Mouse (Mus musculus): ENCODE data around the gene Atp8b5. TPM values are rescaled to one million over a fixed set of nuclear protein-coding genes. Genes with fewer than 3 reads are reported as not detected.

The Atp8b5 gene
- polyA plus RNA-seq, 1 experiment from 2014 or later = 0.90 TPM

DNA sequence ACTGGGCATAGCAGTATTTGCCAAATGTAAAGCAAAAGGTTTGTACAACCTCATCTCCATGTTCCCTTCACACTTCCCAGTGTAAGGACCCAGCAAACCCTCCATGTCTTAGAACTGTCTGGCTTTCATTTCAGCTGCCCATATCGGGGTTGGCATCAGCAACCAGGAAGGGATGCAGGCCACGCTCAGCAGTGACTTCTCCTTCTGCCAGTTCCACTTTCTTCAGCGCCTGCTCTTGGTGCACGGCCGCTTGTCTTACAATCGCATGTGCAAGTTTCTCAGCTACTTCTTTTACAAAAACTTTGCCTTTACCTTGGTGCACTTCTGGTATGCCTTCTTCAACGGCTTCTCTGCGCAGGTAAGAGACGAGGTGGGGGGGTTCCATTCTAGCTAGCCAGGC lies 100.8 kb downstream of the Atp8b5 start:
- no peaks in the 10 kb centered on the region for H3K9me3 ChIP-seq (replicated peaks; ENCODE audit: control insufficient read depth, low read length, poor library complexity, severe bottlenecking)
- no peak overlapping the region for H3K4me3 ChIP-seq (ENCODE audit: low read depth, low read length)
- no peak overlapping the region for H3K9ac ChIP-seq (ENCODE audit: low read depth, low read length)
- no peaks in the 10 kb centered on the region for H3K4me1 ChIP-seq (ENCODE audit: control insufficient read depth, insufficient read depth, low read length)
- 93% methylated on average over 9 of the region's 9 CpGs for WGBS
- H3K36me3 ChIP-seq (ENCODE audit: control insufficient read depth, insufficient read depth, low read length) = no peaks in the 10 kb centered on the region
- H3K27me3 ChIP-seq (ENCODE audit: control insufficient read depth, insufficient read depth, low read depth, low read length) = no peaks in the 10 kb centered on the region
- H3K27ac ChIP-seq (ENCODE audit: low read length) = no peak overlapping the region
- H3K4me2 ChIP-seq (ENCODE audit: low read length) = no peak overlapping the region
- no peak for ATAC-seq

DNA sequence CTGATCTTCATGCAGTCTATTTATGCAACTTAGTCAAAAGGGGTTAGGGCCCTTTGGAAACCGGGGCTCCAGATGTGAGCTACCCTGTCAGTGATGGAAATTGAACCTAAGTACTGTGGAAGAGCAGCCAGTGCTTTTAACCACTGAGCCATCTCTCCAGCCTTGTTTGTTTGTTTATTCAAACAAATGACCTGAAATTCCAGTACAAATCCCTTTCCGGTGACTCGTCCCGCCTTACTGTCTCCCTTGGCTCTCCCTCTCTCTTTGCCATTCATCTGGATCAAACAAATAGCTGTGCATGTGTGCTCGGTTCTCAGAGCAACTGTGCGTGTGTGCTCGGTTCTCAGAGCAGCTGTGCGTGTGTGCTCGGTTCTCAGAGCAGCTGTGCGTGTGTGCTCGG lies 104.4 kb downstream of the Atp8b5 start:
- ATAC-seq = no peak
- Histone ChIP-seq H3K4me3 (ENCODE audit: low read depth, low read length) (no peak overlapping the region), H3K4me2 (ENCODE audit: low read length) (no peak overlapping the region), H3K27ac (ENCODE audit: low read length) (no peak overlapping the region), H3K9ac (ENCODE audit: low read depth, low read length) (no peak overlapping the region), H3K4me1 (ENCODE audit: control insufficient read depth, insufficient read depth, low read length) (no peaks in the 10 kb centered on the region), H3K36me3 (ENCODE audit: control insufficient read depth, insufficient read depth, low read length) (no peaks in the 10 kb centered on the region), H3K27me3 (ENCODE audit: control insufficient read depth, insufficient read depth, low read depth, low read length) (no peaks in the 10 kb centered on the region), H3K9me3 (replicated peaks; ENCODE audit: control insufficient read depth, low read length, poor library complexity, severe bottlenecking) (no peaks in the 10 kb centered on the region)
- 81% methylated on average over 9 of the region's 11 CpGs for WGBS

DNA sequence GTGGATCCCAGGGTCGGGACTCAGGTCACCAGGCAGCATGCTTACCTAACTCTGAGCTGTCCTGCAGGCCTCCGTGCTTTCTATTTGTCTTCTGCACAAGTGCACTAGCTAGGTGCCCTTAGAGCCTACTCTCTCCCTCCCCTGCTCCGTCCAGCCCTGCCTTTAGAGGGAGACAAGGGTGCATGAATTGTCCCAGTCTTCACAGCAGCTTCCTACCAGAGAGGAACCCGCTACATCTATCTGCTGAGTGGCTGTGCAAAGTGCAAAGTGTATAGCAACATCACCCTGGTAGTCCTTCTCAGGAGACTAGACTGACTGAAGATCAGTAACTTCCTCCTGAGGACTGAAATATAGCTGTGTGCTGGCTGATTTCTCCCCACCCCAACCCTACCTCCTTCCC lies 105.2 kb downstream of the Atp8b5 start:
- Histone ChIP-seq H3K9me3 (replicated peaks; ENCODE audit: control insufficient read depth, low read length, poor library complexity, severe bottlenecking) (no peaks in the 10 kb centered on the region), H3K9ac (ENCODE audit: low read depth, low read length) (no peak overlapping the region), H3K4me3 (ENCODE audit: low read depth, low read length) (no peak overlapping the region), H3K27ac (ENCODE audit: low read length) (no peak overlapping the region), H3K4me2 (ENCODE audit: low read length) (no peak overlapping the region), H3K36me3 (ENCODE audit: control insufficient read depth, insufficient read depth, low read length) (no peaks in the 10 kb centered on the region), H3K4me1 (ENCODE audit: control insufficient read depth, insufficient read depth, low read length) (no peaks in the 10 kb centered on the region), H3K27me3 (ENCODE audit: control insufficient read depth, insufficient read depth, low read depth, low read length) (no peaks in the 10 kb centered on the region)
- no peak for ATAC-seq
- WGBS = 78% methylated on average over 4 of the region's 4 CpGs

DNA sequence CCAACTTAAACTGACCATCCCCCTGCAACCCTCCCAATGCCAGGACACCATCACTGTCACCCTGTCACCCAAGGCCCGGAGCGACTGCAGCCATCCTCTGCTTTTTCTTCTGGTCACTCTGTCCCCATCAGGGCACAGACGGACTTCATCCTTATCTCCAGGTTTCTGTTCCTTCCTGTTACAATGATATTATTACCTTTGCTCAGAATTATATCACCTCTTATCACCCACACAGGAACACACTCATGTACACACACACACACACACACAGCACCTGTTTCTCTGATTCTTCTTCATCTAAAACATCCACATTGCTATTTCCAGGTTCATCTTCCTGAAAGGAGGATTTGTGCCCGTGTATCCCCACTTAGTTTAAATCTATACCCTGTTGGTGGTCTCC lies 107.3 kb downstream of the Atp8b5 start:
- H3K4me3 ChIP-seq (ENCODE audit: low read depth, low read length) = no peak overlapping the region
- no peaks in the 10 kb centered on the region for H3K36me3 ChIP-seq (ENCODE audit: control insufficient read depth, insufficient read depth, low read length)
- no peaks in the 10 kb centered on the region for H3K27me3 ChIP-seq (ENCODE audit: control insufficient read depth, insufficient read depth, low read depth, low read length)
- ATAC-seq = no peak
- no peak overlapping the region for H3K9ac ChIP-seq (ENCODE audit: low read depth, low read length)
- no peak overlapping the region for H3K27ac ChIP-seq (ENCODE audit: low read length)
- no peaks in the 10 kb centered on the region for H3K4me1 ChIP-seq (ENCODE audit: control insufficient read depth, insufficient read depth, low read length)
- H3K4me2 ChIP-seq (ENCODE audit: low read length) = no peak overlapping the region
- no peaks in the 10 kb centered on the region for H3K9me3 ChIP-seq (replicated peaks; ENCODE audit: control insufficient read depth, low read length, poor library complexity, severe bottlenecking)
- 85% methylated on average over 4 of the region's 4 CpGs for WGBS

DNA sequence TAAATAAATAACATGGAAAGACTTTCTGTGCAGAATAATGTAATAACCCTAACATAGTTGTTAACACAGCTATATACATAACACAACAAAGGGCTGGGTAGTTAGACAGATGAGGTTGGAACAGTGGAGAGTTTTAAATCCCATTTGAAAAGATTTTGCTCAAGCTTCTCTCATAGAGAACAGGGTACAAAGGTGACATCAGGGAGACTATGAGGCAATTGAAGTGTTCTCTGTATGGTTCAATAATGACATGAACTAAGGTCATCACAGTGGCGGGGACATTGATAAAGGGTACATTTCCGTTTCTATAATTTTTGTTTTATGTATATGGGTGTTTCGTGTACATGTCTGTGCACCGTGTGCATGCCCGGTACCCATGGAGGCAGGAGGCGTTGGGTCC lies 112.6 kb downstream of the Atp8b5 start:
- Histone ChIP-seq H3K27me3 (ENCODE audit: control insufficient read depth, insufficient read depth, low read depth, low read length) (no peaks in the 10 kb centered on the region), H3K4me1 (ENCODE audit: control insufficient read depth, insufficient read depth, low read length) (peaks cover 26% of the 10 kb centered on the region), H3K4me3 (ENCODE audit: low read depth, low read length) (no peak overlapping the region), H3K36me3 (ENCODE audit: control insufficient read depth, insufficient read depth, low read length) (no peaks in the 10 kb centered on the region), H3K9me3 (replicated peaks; ENCODE audit: control insufficient read depth, low read length, poor library complexity, severe bottlenecking) (no peaks in the 10 kb centered on the region), H3K4me2 (ENCODE audit: low read length) (no peak overlapping the region), H3K27ac (ENCODE audit: low read length) (no peak overlapping the region), H3K9ac (ENCODE audit: low read depth, low read length) (no peak overlapping the region)
- 92% methylated on average over 6 of the region's 6 CpGs for WGBS
- no peak for ATAC-seq

DNA sequence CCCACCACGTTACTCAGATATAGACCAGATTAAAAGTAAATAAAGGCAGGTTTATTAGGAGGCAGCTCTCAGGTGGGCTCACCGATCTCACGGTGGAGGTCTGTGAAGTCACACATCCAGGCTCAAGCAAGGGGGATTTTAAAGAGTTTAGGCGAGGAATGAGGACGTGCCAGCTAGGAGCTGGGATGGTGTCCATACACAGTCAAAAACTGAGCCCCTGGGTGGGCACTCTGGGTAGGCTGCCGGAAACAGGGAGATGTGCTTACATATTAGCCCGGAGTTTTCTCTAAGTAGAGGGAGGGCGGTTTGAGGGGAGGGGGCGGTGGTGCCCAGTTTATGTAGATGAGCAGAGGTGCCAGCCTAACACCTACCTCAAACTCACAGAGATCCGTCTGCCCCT lies 114.0 kb downstream of the Atp8b5 start:
- peak overlapping the region; percentile 84 for H3K9ac ChIP-seq (ENCODE audit: low read depth, low read length)
- H3K9me3 ChIP-seq (replicated peaks; ENCODE audit: control insufficient read depth, low read length, poor library complexity, severe bottlenecking) = no peaks in the 10 kb centered on the region
- no peak overlapping the region for H3K27ac ChIP-seq (ENCODE audit: low read length)
- H3K4me2 ChIP-seq (ENCODE audit: low read length) = peak overlapping the region; percentile 91
- WGBS = 59% methylated on average over 10 of the region's 10 CpGs
- ATAC-seq = peak; percentile 38; the same call in 1 of the 2 replicates
- H3K4me3 ChIP-seq (ENCODE audit: low read depth, low read length) = peak overlapping the region; percentile 77
- H3K4me1 ChIP-seq (ENCODE audit: control insufficient read depth, insufficient read depth, low read length) = peaks cover 30% of the 10 kb centered on the region
- no peaks in the 10 kb centered on the region for H3K27me3 ChIP-seq (ENCODE audit: control insufficient read depth, insufficient read depth, low read depth, low read length)
- no peaks in the 10 kb centered on the region for H3K36me3 ChIP-seq (ENCODE audit: control insufficient read depth, insufficient read depth, low read length)

DNA sequence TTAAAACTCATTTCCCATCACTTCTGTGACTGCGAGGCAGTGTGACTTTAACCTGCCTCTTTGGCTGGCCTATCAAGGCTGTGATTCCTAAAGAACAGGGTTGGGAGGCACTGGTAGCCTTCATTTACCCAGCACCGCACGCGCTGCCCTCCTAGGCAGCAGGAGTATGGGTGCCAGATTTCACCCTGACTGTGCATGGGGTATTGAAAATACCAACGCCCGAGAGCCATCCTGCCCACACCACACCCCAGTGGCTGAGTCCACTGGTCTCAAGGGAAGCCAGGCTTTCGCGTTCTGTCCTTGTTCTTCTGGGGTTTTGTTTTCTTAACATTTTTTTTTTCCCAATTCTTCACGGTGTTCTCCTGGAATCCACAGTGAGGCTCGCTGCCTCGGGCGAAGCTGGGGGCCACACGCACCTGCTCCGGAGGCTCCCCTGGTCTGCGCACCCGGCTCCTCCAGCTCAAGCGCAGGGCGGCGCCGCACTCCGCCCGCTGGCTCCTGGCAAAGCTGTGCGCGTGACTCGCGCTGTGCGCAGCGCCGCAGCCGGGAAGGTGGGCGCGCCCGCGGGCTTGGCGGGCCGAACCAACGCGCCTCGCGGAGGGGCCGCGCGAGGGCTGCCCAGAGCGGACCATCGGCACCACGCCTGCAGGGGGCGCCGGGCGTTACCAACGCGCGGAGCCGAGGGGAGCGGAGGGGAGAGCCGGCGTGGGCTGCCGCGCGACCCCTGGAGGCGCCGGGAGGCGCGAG lies 114.6 kb downstream of the Atp8b5 start, which contains the start of gene Rusc2:
TSS of gene Rusc2 (plus strand) at position 572 of the 747 bp plus-strand sequence.
- H3K9ac ChIP-seq (ENCODE audit: low read depth, low read length) = peak within 1 kb of the TSS; percentile 84
- peaks cover 30% of the 10 kb centered on the region for H3K4me1 ChIP-seq (ENCODE audit: control insufficient read depth, insufficient read depth, low read length)
- H3K4me3 ChIP-seq (ENCODE audit: low read depth, low read length) = peak within 1 kb of the TSS; percentile 77
- H3K4me2 ChIP-seq (ENCODE audit: low read length) = peak within 1 kb of the TSS; percentile 91
- peak within 1 kb of the TSS; percentile 88 for H3K27ac ChIP-seq (ENCODE audit: low read length)
- no peaks in the 10 kb centered on the region for H3K27me3 ChIP-seq (ENCODE audit: control insufficient read depth, insufficient read depth, low read depth, low read length)
- H3K9me3 ChIP-seq (replicated peaks; ENCODE audit: control insufficient read depth, low read length, poor library complexity, severe bottlenecking) = no peaks in the 10 kb centered on the region
- peak; percentile 96 for ATAC-seq
- under 1% methylated on average over 45 of the region's 63 CpGs for whole genome bisulfite sequencing
- no peaks in the 10 kb centered on the region for H3K36me3 ChIP-seq (ENCODE audit: control insufficient read depth, insufficient read depth, low read length)

DNA sequence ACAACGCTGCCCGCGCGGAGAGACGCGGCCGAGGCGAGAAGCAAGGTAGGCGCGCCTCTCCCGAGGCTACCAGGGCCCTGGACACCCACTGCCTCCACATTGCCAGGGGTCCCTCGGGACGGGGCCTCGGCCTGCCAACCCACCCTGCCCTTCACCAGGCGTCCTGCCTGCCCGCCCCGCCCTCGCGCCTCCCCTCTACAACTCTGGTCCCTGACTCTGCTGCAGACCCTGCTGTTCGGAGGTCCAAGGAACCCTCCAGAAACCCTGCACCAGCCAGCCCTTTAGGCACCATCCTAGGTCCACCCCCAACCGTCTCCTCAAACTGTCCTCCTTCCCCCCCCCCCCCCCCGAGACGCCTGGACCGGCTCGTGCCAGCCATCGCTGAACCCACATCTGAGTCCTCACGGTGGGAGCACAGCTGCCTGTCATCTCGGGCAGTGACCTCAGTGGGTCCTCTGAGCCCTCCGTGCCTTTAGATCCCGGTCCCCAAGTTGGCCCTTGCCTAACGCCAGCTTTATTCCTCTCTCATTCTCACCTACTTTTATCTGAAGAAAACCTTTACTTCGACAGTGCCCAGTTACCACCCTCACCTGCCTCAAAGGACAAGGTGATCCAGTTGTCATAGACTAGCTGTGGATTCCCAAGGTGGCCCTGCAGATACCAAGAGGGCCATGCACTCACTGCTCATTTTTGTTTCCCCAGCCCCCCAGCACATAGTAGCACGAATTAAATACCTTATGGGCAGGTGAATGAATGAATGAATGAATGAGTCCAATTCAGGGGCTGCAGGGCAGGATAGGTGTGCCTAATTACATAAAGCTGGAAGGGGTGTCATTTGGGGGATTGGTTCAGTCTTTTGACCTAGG lies 115.4 kb downstream of the Atp8b5 start:
- Histone ChIP-seq H3K36me3 (ENCODE audit: control insufficient read depth, insufficient read depth, low read length) (no peaks in the 10 kb centered on the region), H3K4me3 (ENCODE audit: low read depth, low read length) (peak overlapping the region; percentile 77), H3K4me2 (ENCODE audit: low read length) (peak overlapping the region; percentile 91), H3K27ac (ENCODE audit: low read length) (peak overlapping the region; percentile 88), H3K9ac (ENCODE audit: low read depth, low read length) (peak overlapping the region; percentile 84), H3K27me3 (ENCODE audit: control insufficient read depth, insufficient read depth, low read depth, low read length) (no peaks in the 10 kb centered on the region), H3K9me3 (replicated peaks; ENCODE audit: control insufficient read depth, low read length, poor library complexity, severe bottlenecking) (no peaks in the 10 kb centered on the region), H3K4me1 (ENCODE audit: control insufficient read depth, insufficient read depth, low read length) (peaks cover 30% of the 10 kb centered on the region)
- WGBS = 6% methylated on average over 24 of the region's 33 CpGs
- peak; percentile 83 for ATAC-seq

Data from midbrain, embryonic 16.5 days (tissue).